Comparison of ENCODE assay signal across 8 mouse cellular contexts in genomic region chr3:36863427-36863826, GRCm38 (mm10). TPM values are rescaled to one million over a fixed set of nuclear protein-coding genes. Genes with fewer than 3 reads are reported as not detected.
DNase-seq lines count a peak whose midpoint lies in the region; ATAC-seq lines count a peak whose summit lies in the region.

No protein-coding gene starts in this region.

- peak overlapping the region; percentile 57 for H3K4me2 ChIP-seq in embryonic facial prominence, embryonic 15.5 days (replicated peaks)
- H3K4me2 ChIP-seq in intestine, embryonic 16.5 days (ENCODE audit: low read depth, low read length): peak overlapping the region; percentile 58
- peak overlapping the region; percentile 58 for H3K4me2 ChIP-seq in neural tube, embryonic 14.5 days (ENCODE audit: low read depth, low read length)

- peaks cover 22% of the 10 kb centered on the region; the same call in 1 of the 2 replicates for H3K36me3 ChIP-seq in heart, embryonic 10.5 days
- H3K36me3 ChIP-seq in embryonic facial prominence, embryonic 15.5 days: peaks cover 27% of the 10 kb centered on the region
- peaks cover 9% of the 10 kb centered on the region for H3K36me3 ChIP-seq in intestine, embryonic 16.5 days (ENCODE audit: control insufficient read depth, insufficient read depth, low read length)
- H3K36me3 ChIP-seq in neural tube, embryonic 14.5 days (ENCODE audit: control insufficient read depth, insufficient read depth, low read length): no peaks in the 10 kb centered on the region

- no peaks in the 10 kb centered on the region for H3K27me3 ChIP-seq in heart, embryonic 10.5 days (ENCODE audit: insufficient read depth, poor library complexity, severe bottlenecking)
- no peaks in the 10 kb centered on the region for H3K27me3 ChIP-seq in embryonic facial prominence, embryonic 15.5 days
- no peaks in the 10 kb centered on the region for H3K27me3 ChIP-seq in intestine, embryonic 16.5 days (replicated peaks; ENCODE audit: control insufficient read depth, insufficient read depth, low read length)
- H3K27me3 ChIP-seq in neural tube, embryonic 14.5 days (ENCODE audit: control insufficient read depth, insufficient read depth, low read length): no peaks in the 10 kb centered on the region

- H3K4me3 ChIP-seq in heart, embryonic 10.5 days: peak overlapping the region; percentile 98
- peak overlapping the region; percentile 87 for H3K4me3 ChIP-seq in embryonic facial prominence, embryonic 15.5 days (replicated peaks)
- peak overlapping the region; percentile 93 for H3K4me3 ChIP-seq in intestine, embryonic 16.5 days (ENCODE audit: low read length)
- H3K4me3 ChIP-seq in neural tube, embryonic 14.5 days (ENCODE audit: low read depth, low read length): peak overlapping the region; percentile 73

- no peak for ATAC-seq in embryonic facial prominence, embryonic 15.5 days (ENCODE audit: insufficient number of reproducible peaks, low FRiP score, low TSS enrichment, low read depth)
- ATAC-seq in intestine, embryonic 16.5 days: peak; percentile 58
- peak; percentile 57 for ATAC-seq in neural tube, embryonic 14.5 days (ENCODE audit: low read depth)

- no peaks in the 10 kb centered on the region for H3K9me3 ChIP-seq in heart, embryonic 10.5 days
- H3K9me3 ChIP-seq in embryonic facial prominence, embryonic 15.5 days (replicated peaks): no peaks in the 10 kb centered on the region
- no peaks in the 10 kb centered on the region for H3K9me3 ChIP-seq in intestine, embryonic 16.5 days (ENCODE audit: control insufficient read depth, low read length)
- no peaks in the 10 kb centered on the region for H3K9me3 ChIP-seq in neural tube, embryonic 14.5 days (ENCODE audit: control insufficient read depth, low read length)

- H3K27ac ChIP-seq in heart, embryonic 10.5 days: peak overlapping the region; percentile 95
- peak overlapping the region; percentile 73 for H3K27ac ChIP-seq in embryonic facial prominence, embryonic 15.5 days (replicated peaks)
- peak overlapping the region; percentile 79 for H3K27ac ChIP-seq in intestine, embryonic 16.5 days (ENCODE audit: low read length)
- peak overlapping the region; percentile 72 for H3K27ac ChIP-seq in neural tube, embryonic 14.5 days (ENCODE audit: low read depth, low read length)

- peaks cover 4% of the 10 kb centered on the region; the same call in 1 of the 2 replicates for H3K4me1 ChIP-seq in heart, embryonic 10.5 days
- H3K4me1 ChIP-seq in embryonic facial prominence, embryonic 15.5 days: peaks cover 7% of the 10 kb centered on the region; the same call in 1 of the 2 replicates
- H3K4me1 ChIP-seq in intestine, embryonic 16.5 days (ENCODE audit: control insufficient read depth, insufficient read depth, low read length): peaks cover 3% of the 10 kb centered on the region
- peaks cover 5% of the 10 kb centered on the region for H3K4me1 ChIP-seq in neural tube, embryonic 14.5 days (ENCODE audit: control insufficient read depth, insufficient read depth, low read length)

- DNase-seq in heart, embryonic 10.5 days (ENCODE audit: low spot score): no peak
- DNase-seq in heart, postnatal 4 days: no peak
- DNase-seq in CD4-positive helper T cell, adult 2 months (ENCODE audit: low read depth, low spot score): peak; percentile 60
- DNase-seq in thymus, postnatal 25 days: no peak
- no peak for DNase-seq in natural killer cell, adult 2 months (ENCODE audit: low spot score in 2 of 2)

- peak overlapping the region; percentile 87 for H3K9ac ChIP-seq in embryonic facial prominence, embryonic 15.5 days
- peak overlapping the region; percentile 89 for H3K9ac ChIP-seq in intestine, embryonic 16.5 days (ENCODE audit: low read depth, low read length)
- peak overlapping the region; percentile 91 for H3K9ac ChIP-seq in neural tube, embryonic 14.5 days (replicated peaks; ENCODE audit: low read depth, low read length)

- 2% methylated on average over 22 of the region's 23 CpGs for WGBS in heart, embryonic 10.5 days
- 5% methylated on average over 22 of the region's 23 CpGs for WGBS in embryonic facial prominence, embryonic 15.5 days
- WGBS in intestine, embryonic 16.5 days: 2% methylated on average over 20 of the region's 23 CpGs
- WGBS in neural tube, embryonic 14.5 days: 2% methylated on average over 23 of the region's 23 CpGs

RNA-seq across cellular contexts. Expression of gene 4932438A13Rik, which starts 0.5 kb away (rescaled TPM):
- 32.4 and 33.6 TPM in 2 replicates for polyA plus RNA-seq in heart, embryonic 10.5 days (2016; fragmentation: Nextera tagmentation; extraction: Ambion mirVana)
- 10 to 100 TPM; 49.6 to 52.7 TPM for total RNA-seq in heart, postnatal 4 days (2021)
- polyA plus RNA-seq in embryonic facial prominence, embryonic 15.5 days (2015; fragmentation: Nextera tagmentation; extraction: Ambion mirVana): 51.2 and 51.3 TPM in 2 replicates
- polyA plus RNA-seq in intestine, embryonic 16.5 days (2015; fragmentation: Nextera tagmentation; extraction: Ambion mirVana): 34.3 and 37.1 TPM in 2 replicates
- polyA plus RNA-seq in neural tube, embryonic 14.5 days (2014; fragmentation: Nextera tagmentation; extraction: Ambion mirVana): 104 and 120 TPM in 2 replicates
